Mouse (Mus musculus) lung, embryonic 16.5 days (tissue): Measurements from ENCODE around the gene Sbno2. TPM values are rescaled to one million over a fixed set of nuclear protein-coding genes. Genes with fewer than 3 reads are reported as not detected.
"Not testable (repeated sequence)": the region's sequence is repeated elsewhere in the genome, so short reads cannot be mapped to it uniquely, and the experiment has no call there.

Experiments used
- ATAC-seq: fragments of 200-750 bp; cut with Nextera tagmentation; 2 replicates; pipeline ENCODE4 v1.8.0; 2017; ENCODE audit warnings: low read depth, mild to moderate bottlenecking, moderate library complexity
- H3K27ac ChIP-seq: fragments of 300-500 bp; sonication (generic); 2 replicates; pipeline ENCODE4 v1.5.1; 2014; ENCODE audit warnings: mild to moderate bottlenecking, control low read depth, low read length
- H3K27me3 ChIP-seq: fragments of 300-500 bp; sonication (generic); 2 replicates; pipeline ENCODE4 v1.6.1; 2014; ENCODE audit warnings: low read depth, low read length, mixed read lengths; ENCODE audit not compliant: control insufficient read depth, insufficient read depth
- H3K36me3 ChIP-seq: fragments of 300-500 bp; sonication (generic); 2 replicates; pipeline ENCODE4 v1.6.1; 2014; ENCODE audit warnings: low read length; ENCODE audit not compliant: control insufficient read depth, insufficient read depth
- H3K4me1 ChIP-seq: fragments of 300-500 bp; sonication (generic); replicated peaks from 2 replicates; pipeline ENCODE4 v1.6.1; 2014; ENCODE audit warnings: low read length, mixed read lengths; ENCODE audit not compliant: control insufficient read depth, insufficient read depth
- H3K4me2 ChIP-seq: fragments of 300-500 bp; sonication (generic); 2 replicates; pipeline ENCODE4 v1.6.1; 2014; ENCODE audit warnings: low read depth, low read length, control low read depth
- H3K4me3 ChIP-seq: fragments of 300-500 bp; sonication (generic); 2 replicates; pipeline ENCODE4 v1.5.1; 2014; ENCODE audit warnings: mild to moderate bottlenecking, low read length, control low read depth
- H3K9ac ChIP-seq: fragments of 300-500 bp; sonication (generic); 2 replicates; pipeline ENCODE4 v1.6.1; 2014; ENCODE audit warnings: low read length, control low read depth
- H3K9me3 ChIP-seq: fragments of 300-500 bp; sonication (generic); 2 replicates; pipeline ENCODE4 v1.6.1; 2016; ENCODE audit warnings: low read length; ENCODE audit not compliant: control insufficient read depth
- WGBS: fragments of 180-500 bp; shearing (Covaris S2); extraction: QIAGEN DNeasy Blood & Tissue Kit; methylation state at CpG from one replicate; pipeline ENCODE4 v1.1.7; 2014; 5-methylcytosine and 5-hydroxymethylcytosine counted together
- polyA plus RNA-seq: library from polyadenylated mRNA; unstranded; fragments of >200 nt; fragmentation: Nextera tagmentation; extraction: Ambion mirVana; gene quantifications from 2 replicates; pipeline ENCODE4 v1.2.1, GENCODE M21; 2015

Sbno2 gene
- polyA plus RNA-seq, 1 experiment from 2014 or later = 18.7 TPM

DNA sequence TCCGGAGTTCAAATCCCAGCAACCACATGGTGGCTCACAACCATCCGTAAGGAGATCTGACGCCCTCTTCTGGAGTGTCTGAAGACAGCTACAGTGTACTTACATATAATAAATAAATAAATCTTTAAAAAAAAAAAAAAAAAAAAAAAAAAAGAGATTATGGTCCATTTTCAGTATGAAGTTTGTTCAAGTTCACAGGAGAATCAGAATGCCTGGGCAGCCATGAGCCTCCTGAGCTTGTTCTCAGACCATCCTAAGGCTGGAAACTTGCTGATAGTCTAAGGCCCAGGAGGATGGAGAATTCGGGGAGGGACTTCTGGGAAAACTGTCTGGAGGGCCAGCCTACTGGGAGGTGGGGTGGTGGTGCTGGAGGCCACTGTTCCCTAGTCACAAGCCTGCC is 60.0 kb downstream of the Sbno2 start:
- not testable (repeated sequence) for H3K27me3 ChIP-seq, ATAC-seq, H3K4me2 ChIP-seq, H3K9me3 ChIP-seq, H3K9ac ChIP-seq, H3K4me3 ChIP-seq, H3K27ac ChIP-seq, H3K4me1 ChIP-seq, H3K36me3 ChIP-seq
- WGBS = 83% methylated on average over 2 of the region's 4 CpGs

DNA sequence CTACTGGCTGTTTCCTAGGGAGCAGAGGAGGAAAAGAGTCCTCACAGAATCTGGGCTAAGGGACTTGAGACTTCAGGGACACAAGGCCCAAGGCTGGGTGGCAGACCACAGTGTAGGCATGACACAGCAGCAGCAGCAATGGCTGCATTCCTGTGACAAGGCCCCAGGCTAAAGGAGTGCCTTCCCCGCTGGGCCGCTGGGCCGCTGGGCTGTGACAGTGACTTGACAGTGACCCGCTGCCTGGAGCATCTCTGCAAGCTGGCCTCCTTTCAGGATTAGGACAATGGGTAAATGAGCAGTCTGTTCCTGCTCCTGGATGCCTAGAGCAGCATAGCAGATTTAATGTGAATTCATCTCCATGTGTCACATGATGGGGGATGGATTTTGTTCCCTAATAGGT is 61.3 kb downstream of the Sbno2 start:
- no peak overlapping the region for H3K4me3 ChIP-seq
- H3K9ac ChIP-seq = 0 out of 2 replicates have a peak overlapping the region, but pooled peaks have one; percentile 9
- no peaks in the 10 kb centered on the region for H3K27me3 ChIP-seq
- ATAC-seq = no peak
- H3K36me3 ChIP-seq = no peaks in the 10 kb centered on the region
- H3K4me2 ChIP-seq = no peak overlapping the region
- no peak overlapping the region for H3K27ac ChIP-seq
- no peaks in the 10 kb centered on the region for H3K9me3 ChIP-seq
- 64% methylated on average over 4 of the region's 4 CpGs for WGBS
- peaks cover 7% of the 10 kb centered on the region for H3K4me1 ChIP-seq

DNA sequence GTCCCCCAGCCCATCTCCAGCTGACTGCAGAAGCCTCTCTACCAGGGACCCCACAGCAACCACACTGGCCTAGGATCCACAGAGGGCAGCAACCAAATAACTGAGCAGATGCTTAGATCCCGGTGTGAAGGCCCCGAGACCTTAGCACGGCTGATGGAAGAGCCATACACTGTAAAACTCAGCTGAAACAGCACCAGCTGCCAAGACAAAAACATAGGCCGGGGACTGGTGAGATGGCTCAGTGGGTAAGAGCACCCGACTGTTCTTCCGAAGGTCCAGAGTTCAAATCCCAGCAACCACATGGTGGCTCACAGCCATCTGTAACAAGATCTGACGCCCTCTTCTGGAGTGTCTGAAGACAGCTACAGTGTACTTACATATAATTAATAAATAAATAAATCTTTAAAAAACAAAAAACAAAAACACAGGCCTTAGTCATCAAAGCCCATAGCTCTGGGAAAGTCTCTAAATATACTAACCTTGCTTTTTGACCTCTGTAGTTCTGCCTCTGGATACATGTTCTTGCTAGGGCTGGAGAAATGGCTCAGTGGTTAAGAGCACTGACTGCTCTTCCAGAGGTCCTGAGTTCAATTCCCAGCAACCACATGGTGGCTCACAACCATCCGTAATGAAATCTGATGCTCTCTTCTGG is 63.8 kb downstream of the Sbno2 start:
- not testable (repeated sequence) for H3K27me3 ChIP-seq, H3K9me3 ChIP-seq, H3K27ac ChIP-seq, ATAC-seq, H3K4me2 ChIP-seq, H3K9ac ChIP-seq, H3K4me3 ChIP-seq
- 82% methylated on average over 8 of the region's 8 CpGs for WGBS
- H3K36me3 ChIP-seq = peaks cover 14% of the 10 kb centered on the region
- peaks cover 13% of the 10 kb centered on the region for H3K4me1 ChIP-seq

DNA sequence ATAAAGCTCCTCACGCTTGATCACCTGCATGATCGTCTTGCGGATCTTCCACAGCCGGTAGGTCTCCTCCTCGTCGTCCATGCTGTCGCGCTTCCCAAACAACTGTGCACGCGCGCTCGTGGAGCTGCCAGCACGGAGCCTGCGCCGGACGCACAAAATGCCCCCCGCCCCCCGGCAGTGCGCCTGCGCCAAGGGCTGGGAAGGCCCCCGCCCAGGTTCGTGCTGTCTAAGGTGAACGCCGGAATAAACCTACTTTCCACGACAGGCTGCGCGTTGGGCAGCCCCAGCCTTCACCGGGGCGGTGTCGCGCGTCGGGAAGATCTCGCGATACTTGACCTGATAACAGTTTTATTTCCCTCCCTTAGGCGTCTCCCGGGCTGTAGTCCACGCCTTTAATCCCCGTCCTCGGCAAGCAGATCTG is 65.8 kb downstream of the Sbno2 start, which contains the start of gene Polr2e:
Gene Polr2e, minus strand, starts transcription at position 237 of the 421 bp plus-strand sequence.
- H3K27ac ChIP-seq = peak within 1 kb of the TSS; percentile 63
- peak within 1 kb of the TSS; percentile 94 for H3K4me3 ChIP-seq
- no peaks in the 10 kb centered on the region for H3K27me3 ChIP-seq
- ATAC-seq = peak; percentile 98
- peaks cover 13% of the 10 kb centered on the region for H3K4me1 ChIP-seq
- H3K9ac ChIP-seq = peak within 1 kb of the TSS; percentile 89
- under 1% methylated on average over 40 of the region's 40 CpGs for WGBS
- H3K9me3 ChIP-seq = no peaks in the 10 kb centered on the region
- peak within 1 kb of the TSS; percentile 84 for H3K4me2 ChIP-seq
- H3K36me3 ChIP-seq = peaks cover 27% of the 10 kb centered on the region

DNA sequence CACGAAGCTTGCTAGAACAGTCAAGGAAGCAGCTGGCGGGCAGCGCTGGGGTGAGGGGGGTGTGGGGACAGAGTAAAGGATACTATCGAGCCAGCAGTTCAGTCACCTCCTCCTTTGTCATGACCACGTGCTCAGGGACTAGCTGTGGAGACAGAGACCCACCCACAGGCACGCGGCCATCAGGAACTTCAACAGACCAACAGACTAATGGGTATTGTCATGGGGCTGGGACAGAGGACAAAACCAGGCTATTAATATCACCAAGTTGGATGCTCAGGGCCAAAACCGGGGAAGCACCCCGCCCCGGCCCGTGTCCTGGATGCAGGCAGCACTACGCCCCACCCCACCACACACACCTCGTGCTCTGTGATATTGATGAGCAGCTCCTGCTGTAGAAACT is 68.5 kb downstream of the Sbno2 start:
- H3K9ac ChIP-seq = no peak overlapping the region
- ATAC-seq = no peak
- H3K36me3 ChIP-seq = peaks cover 27% of the 10 kb centered on the region
- H3K9me3 ChIP-seq = no peaks in the 10 kb centered on the region
- H3K4me3 ChIP-seq = no peak overlapping the region
- no peaks in the 10 kb centered on the region for H3K27me3 ChIP-seq
- no peak overlapping the region for H3K4me2 ChIP-seq
- peaks cover 36% of the 10 kb centered on the region for H3K4me1 ChIP-seq
- 87% methylated on average over 13 of the region's 13 CpGs for WGBS
- H3K27ac ChIP-seq = no peak overlapping the region

DNA sequence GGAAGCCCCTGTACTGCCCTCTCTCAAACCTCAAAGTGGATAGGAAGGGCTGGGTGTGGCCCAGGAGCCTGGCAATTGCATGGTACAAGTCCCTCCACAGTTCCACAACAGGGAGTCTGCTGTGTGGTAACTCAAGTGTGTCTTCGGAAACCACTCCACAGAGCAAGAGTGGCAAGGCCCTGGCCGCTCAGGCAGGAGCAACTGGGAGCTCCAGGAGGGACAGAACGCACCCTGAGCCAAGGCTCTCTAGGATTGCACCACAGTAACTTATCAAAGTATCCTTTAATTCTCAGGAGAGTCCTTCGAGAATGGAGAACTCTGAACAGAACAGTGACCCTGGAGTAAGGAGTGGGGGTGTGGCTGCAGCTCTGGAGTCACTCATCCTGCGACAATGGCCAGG is 69.7 kb downstream of the Sbno2 start:
- Histone ChIP-seq H3K27me3 (no peaks in the 10 kb centered on the region), H3K36me3 (peaks cover 27% of the 10 kb centered on the region), H3K4me2 (no peak overlapping the region), H3K4me1 (peaks cover 36% of the 10 kb centered on the region), H3K9ac (no peak overlapping the region), H3K27ac (no peak overlapping the region), H3K4me3 (no peak overlapping the region), H3K9me3 (no peaks in the 10 kb centered on the region)
- 89% methylated on average over 5 of the region's 5 CpGs for WGBS
- ATAC-seq = no peak

DNA sequence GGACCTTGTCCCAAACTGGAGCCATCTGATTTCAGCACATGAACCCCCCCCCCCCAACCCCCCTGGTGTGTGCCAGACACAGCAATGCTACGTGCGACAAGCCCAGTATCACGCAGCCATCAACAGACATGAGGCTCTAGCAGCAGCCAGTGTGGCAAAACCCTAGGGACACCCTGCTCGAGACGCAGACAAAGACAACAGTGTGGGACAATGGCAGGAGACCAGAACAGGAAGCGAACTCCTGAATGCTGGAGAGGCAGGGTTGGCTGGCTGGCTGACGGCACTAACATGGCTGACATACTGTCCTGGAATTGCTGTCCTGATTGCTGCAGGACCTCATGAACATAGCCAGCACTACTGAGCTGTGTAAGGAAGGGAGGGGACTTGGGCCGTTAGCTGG is 70.2 kb downstream of the Sbno2 start:
- no peak for ATAC-seq

DNA sequence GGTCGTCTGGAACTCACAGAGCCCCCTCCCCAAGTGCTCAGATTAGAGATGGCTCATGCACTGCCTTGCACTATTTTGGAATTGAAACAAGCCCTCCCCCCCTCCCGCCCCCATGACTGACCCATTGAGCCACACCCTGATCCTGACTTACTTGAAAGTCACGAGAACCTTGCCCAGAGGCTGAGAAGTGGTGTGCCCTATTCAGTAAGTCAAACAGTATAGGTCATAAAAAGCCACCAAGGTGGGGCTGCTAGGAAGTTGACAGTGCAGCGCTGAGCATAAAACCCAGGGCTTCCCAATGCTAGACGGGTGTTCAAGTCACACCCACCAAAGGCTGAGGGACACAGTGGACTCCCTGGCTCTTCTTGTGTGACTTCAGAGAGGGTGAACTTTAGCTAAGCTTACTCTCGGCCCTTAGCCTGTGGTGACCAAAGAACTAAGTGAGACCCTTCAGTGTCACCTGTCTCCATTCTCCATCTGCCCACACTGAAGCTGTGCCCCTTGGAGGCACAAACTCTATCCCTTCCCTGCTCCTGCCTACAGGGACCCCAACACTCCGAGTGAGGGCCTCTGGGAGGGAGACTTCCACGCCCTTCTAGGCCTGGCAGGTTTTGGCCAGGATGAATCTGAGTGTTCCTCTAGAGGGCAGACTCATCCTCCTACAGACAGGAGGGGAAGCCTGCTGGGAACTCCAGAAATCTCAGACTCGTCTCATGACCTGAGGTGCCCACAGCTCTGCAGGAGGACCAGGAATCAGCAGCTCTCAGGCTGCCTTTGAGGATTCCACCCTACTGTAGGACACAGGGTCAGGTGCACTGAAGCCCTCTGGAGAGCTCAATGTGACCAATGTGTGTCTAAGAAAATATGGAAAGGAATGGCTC is 71.6 kb downstream of the Sbno2 start:
- peaks cover 30% of the 10 kb centered on the region for H3K36me3 ChIP-seq
- peak; percentile 59 for ATAC-seq
- peak overlapping the region; percentile 35 for H3K9ac ChIP-seq
- no peaks in the 10 kb centered on the region for H3K9me3 ChIP-seq
- no peak overlapping the region for H3K4me2 ChIP-seq
- H3K27me3 ChIP-seq = no peaks in the 10 kb centered on the region
- peaks cover 33% of the 10 kb centered on the region for H3K4me1 ChIP-seq
- peak overlapping the region; percentile 10 for H3K27ac ChIP-seq
- 25% methylated on average over 9 of the region's 9 CpGs for WGBS
- H3K4me3 ChIP-seq = no peak overlapping the region

More for the DNA sequence above, 70.2 kb downstream of the Sbno2 start:
- H3K9me3 ChIP-seq = no peaks in the 10 kb centered on the region
- peaks cover 36% of the 10 kb centered on the region for H3K4me1 ChIP-seq
- WGBS = 78% methylated on average over 8 of the region's 8 CpGs
- H3K27ac ChIP-seq = no peak overlapping the region
- H3K9ac ChIP-seq = no peak overlapping the region
- H3K4me3 ChIP-seq = no peak overlapping the region
- H3K27me3 ChIP-seq = no peaks in the 10 kb centered on the region
- H3K36me3 ChIP-seq = peaks cover 28% of the 10 kb centered on the region
- H3K4me2 ChIP-seq = no peak overlapping the region

DNA sequence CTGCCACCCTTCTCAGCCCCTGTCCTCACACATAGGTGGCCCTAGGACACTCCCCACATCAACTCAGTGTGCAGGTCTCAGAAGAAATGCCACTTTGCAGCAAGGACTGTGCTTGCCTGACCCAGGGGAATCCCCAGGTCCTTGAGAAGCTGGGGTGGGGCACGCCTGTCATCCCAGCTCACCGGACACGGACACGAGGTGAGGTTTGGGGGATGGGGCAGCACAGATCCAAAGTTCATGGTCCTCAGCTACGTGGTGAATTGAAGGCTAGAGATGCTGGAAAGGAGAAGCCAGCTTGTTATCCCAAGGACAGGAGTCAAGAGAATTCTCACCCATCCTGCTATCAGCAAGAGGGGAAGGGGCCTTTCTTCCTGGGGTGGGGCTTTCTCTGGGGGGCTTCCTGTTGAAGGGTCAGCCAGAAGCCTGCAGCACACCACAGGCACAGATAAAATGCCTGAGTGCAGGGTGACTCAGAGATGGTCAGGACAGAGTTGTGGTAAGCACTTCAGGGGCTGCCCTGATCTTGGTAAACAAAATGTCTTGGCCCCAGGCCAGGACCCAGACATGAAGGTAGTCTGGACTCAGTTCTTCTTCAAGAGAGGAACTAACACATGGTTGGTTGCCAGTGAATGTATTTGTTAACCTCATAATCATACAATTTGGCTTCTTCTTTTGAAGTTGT is 72.4 kb downstream of the Sbno2 start:
- H3K9me3 ChIP-seq = no peaks in the 10 kb centered on the region
- peaks cover 27% of the 10 kb centered on the region for H3K36me3 ChIP-seq
- WGBS = 12% methylated on average over 5 of the region's 5 CpGs
- peak; percentile 43; the same call in 1 of the 2 replicates for ATAC-seq
- no peaks in the 10 kb centered on the region for H3K27me3 ChIP-seq
- H3K4me3 ChIP-seq = no peak overlapping the region
- peak overlapping the region; percentile 10 for H3K27ac ChIP-seq
- peaks cover 24% of the 10 kb centered on the region for H3K4me1 ChIP-seq
- no peak overlapping the region for H3K4me2 ChIP-seq
- peak overlapping the region; percentile 35; the same call in 1 of the 2 replicates for H3K9ac ChIP-seq
